Mouse (Mus musculus) testis, adult 2 months (tissue): ENCODE data around the gene Cpm.

Experiments
- CTCF ChIP-seq: fragments of 200-500 bp; IDR thresholded peaks from 2 replicates; pipeline ENCODE4 v1.5.1; 2012; ENCODE audit warnings: low read depth, mild to moderate bottlenecking, inconsistent platforms, low read length, moderate library complexity; ENCODE audit not compliant: control insufficient read depth, insufficient read depth, insufficient replicate concordance
- POLR2A ChIP-seq: fragments of 200-500 bp; IDR thresholded peaks from 2 replicates; pipeline ENCODE4 v1.6.1; 2012; ENCODE audit warnings: low read depth, mild to moderate bottlenecking, inconsistent platforms, low read length, moderate library complexity; ENCODE audit not compliant: control insufficient read depth

DNA sequence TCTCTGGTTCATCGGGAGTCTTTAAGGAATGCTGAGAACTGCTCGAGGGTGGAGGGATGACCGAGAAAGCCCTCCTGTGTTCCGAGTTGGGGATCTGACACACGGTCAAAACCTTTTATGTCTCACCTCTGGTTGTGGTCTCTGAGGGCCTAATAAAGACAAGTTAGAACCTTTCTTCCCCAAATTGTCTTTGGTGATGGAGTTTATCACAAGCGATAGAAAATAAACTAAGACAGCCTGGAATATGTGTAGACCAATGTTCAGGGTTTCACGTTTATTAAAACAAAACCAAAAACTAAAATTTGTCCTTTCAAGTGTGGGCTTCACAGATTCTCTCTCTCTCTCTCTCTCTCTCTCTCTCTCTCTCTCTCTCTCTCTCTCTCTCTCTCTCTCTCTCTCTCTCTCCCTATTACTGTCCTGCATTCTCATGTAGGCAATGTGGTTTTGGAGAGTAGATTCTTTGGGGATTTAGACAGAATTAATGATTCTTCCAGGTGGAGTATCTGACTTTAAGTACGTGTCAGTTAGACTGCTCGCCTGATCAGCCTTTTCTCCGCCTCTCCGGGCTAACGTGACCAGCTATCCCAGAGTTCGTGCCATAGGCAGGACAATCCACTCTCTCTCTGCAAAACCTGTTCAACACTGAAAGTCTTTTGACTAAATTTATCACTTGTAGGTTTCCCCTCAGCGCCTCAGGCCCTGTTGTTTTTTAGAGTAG, 35.1 kb downstream of the Cpm start:
- TF ChIP-seq POLR2A: no peak
- no peak for TF ChIP-seq CTCF
